Mouse (Mus musculus) erythroblast, embryonic 14.5 days (primary cell): Measurements from ENCODE around the gene Ciart.

Source experiments
- GATA1 ChIP-seq: IDR thresholded peaks from 2 replicates; pipeline ENCODE4 v1.6.1; 2012; ENCODE audit warnings: low read length, inconsistent platforms, mixed read lengths
- TAL1 ChIP-seq: IDR thresholded peaks from 3 replicates; pipeline ENCODE4 v1.6.1; 2012; ENCODE audit warnings: low read length, inconsistent platforms, mixed read lengths

DNA sequence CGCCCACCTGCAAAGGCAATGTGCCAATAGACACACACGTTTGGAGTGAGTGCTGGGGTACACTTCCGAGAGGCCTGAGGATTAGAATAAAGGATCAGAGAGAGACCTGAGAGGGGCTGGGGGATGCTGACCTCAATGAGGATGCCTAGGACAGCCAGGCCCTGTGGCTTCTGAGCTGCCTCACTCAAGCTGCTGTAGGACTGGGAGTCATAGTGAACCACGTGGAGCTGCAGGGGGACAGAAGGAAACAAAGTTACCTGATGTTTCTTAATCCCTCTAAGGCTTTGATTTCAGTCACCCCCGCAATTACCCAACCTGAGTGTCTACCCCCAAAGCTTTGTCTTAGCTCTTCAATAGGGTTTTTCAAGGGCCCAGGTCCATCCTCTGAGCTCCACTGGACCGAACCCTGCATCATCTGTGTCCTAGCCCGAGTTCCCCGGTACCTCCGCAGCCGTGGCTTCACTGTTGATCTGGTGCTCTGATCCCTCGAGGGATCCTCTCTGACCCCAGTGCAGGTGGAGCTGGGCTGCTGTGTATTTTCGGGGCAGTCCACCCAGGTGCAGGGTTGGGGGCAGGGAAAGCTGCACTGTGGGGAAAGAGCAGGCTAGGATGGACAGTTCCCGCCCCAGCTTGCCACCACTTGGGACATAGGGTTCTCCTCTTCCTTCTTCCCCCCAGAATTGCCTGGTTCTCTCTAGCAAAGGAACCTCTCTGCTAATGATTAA is 17.9 kb upstream of the Ciart start:
- TF ChIP-seq GATA1, result no peak
- no peak for TF ChIP-seq TAL1
